In the genomic region with DNA sequence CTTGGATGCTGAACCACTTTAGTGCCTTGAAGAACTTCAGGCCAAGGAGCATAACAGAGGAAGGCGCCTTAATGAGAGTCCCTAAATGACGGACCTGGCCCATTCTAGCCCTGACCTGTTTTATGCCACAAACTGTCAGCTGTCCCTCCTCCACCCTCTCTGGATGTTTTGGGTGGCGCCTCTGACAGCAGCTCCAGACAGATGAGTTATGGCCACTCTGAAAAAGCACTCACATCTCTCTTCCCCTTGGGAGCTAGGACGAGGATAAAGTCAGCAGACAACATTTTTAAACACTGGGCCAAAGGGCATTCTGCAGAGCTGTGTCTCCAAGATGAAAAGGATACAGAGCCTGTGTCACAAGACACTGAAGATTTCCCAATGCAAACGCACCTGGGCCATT, we compare ENCODE assay signal across 13 mouse cellular contexts.
DNase-seq lines count a peak whose midpoint lies in the region; ATAC-seq and TF ChIP-seq lines count a peak whose summit lies in the region.
"Had no signal": no experiment of that assay in that cellular context is flagged by ENCODE, and none has a peak within 500 bp of the region (broad histone marks: within the 10 kb centered on the region; RNA-seq: fewer than 3 reads in every experiment).

No protein-coding gene starts in this region.

- no peaks in the 10 kb centered on the region for H3K9me3 ChIP-seq in intestine, embryonic 14.5 days (ENCODE audit: control insufficient read depth, low read length)
- H3K9me3 ChIP-seq in intestine, postnatal 0 days (ENCODE audit: control insufficient read depth), result no peaks in the 10 kb centered on the region
- H3K9me3 ChIP-seq in embryonic facial prominence, embryonic 10.5 days, result no peaks in the 10 kb centered on the region
- no peaks in the 10 kb centered on the region for H3K9me3 ChIP-seq in limb, embryonic 10.5 days (replicated peaks)
- H3K9me3 ChIP-seq: hindbrain, embryonic 15.5 days had no signal

- no peaks in the 10 kb centered on the region for H3K36me3 ChIP-seq in intestine, embryonic 14.5 days (ENCODE audit: control insufficient read depth, insufficient read depth, low read length)
- no peaks in the 10 kb centered on the region for H3K36me3 ChIP-seq in intestine, postnatal 0 days (ENCODE audit: control insufficient read depth, insufficient read depth)
- H3K36me3 ChIP-seq in embryonic facial prominence, embryonic 10.5 days (replicated peaks), result no peaks in the 10 kb centered on the region
- no peaks in the 10 kb centered on the region for H3K36me3 ChIP-seq in limb, embryonic 10.5 days
- H3K36me3 ChIP-seq: hindbrain, embryonic 15.5 days had no signal

- TF ChIP-seq CTCF in intestine, postnatal 0 days (IDR thresholded peaks at IDR 0.05; ENCODE audit: low read depth), result no peak

- H3K9ac ChIP-seq in intestine, embryonic 14.5 days (ENCODE audit: low read length), result no peak overlapping the region
- no peak overlapping the region for H3K9ac ChIP-seq in intestine, postnatal 0 days (ENCODE audit: low read depth, low read length)
- H3K9ac ChIP-seq: hindbrain, embryonic 15.5 days; liver, postnatal 0 days had no signal

- H3K4me1 ChIP-seq in intestine, embryonic 14.5 days (replicated peaks; ENCODE audit: control insufficient read depth, insufficient read depth, low read length), result peaks cover 51% of the 10 kb centered on the region
- H3K4me1 ChIP-seq in intestine, postnatal 0 days (replicated peaks; ENCODE audit: control insufficient read depth, insufficient read depth, low read length), result 0 out of 2 replicates have a peak, but pooled peaks cover 6% of the 10 kb centered on the region
- peaks cover 91% of the 10 kb centered on the region for H3K4me1 ChIP-seq in embryonic facial prominence, embryonic 10.5 days
- peaks cover 79% of the 10 kb centered on the region for H3K4me1 ChIP-seq in limb, embryonic 10.5 days

- DNase-seq in intestine, embryonic 14.5 days (ENCODE audit: low spot score), result no peak
- no peak for DNase-seq in embryonic facial prominence, embryonic 10.5 days (ENCODE audit: low spot score)
- peak; percentile 64 for DNase-seq in fat pad, adult 2 months (ENCODE audit: extremely low read depth, low read depth, low spot score)
- DNase-seq in limb, embryonic 10.5 days (ENCODE audit: low spot score), result no peak
- no peak for DNase-seq in frontal cortex, adult 2 months (ENCODE audit: extremely low spot score in 1 of 2, low spot score in 1 of 2)
- DNase-seq in cerebellum, adult 9-10 months, result no peak
- DNase-seq: adrenal gland, postnatal 36 days; liver, postnatal 0 days had no signal

- 31% methylated on average over 5 of the region's 5 CpGs for WGBS in intestine, embryonic 14.5 days
- 47% methylated on average over 5 of the region's 5 CpGs for WGBS in intestine, postnatal 0 days
- 69% methylated on average over 5 of the region's 5 CpGs for WGBS in embryonic facial prominence, embryonic 10.5 days
- 24% methylated on average over 5 of the region's 5 CpGs for WGBS in limb, embryonic 10.5 days

- ATAC-seq in intestine, embryonic 14.5 days (replicated peaks; ENCODE audit: low FRiP score, low TSS enrichment, low read depth), result no peak; the same call in 1 of the 2 replicates
- ATAC-seq in intestine, postnatal 0 days, result no peak
- no peak for ATAC-seq in megakaryocyte-erythroid progenitor cell, adult 5-6 weeks (replicated peaks; ENCODE audit: low FRiP score, low TSS enrichment, poor library complexity, severe bottlenecking)
- ATAC-seq: liver, postnatal 0 days had no signal

- H3K4me3 ChIP-seq in intestine, embryonic 14.5 days (ENCODE audit: low read depth, low read length), result no peak overlapping the region
- H3K4me3 ChIP-seq in intestine, postnatal 0 days (ENCODE audit: low read depth, low read length), result no peak overlapping the region
- H3K4me3 ChIP-seq in embryonic facial prominence, embryonic 10.5 days, result no peak overlapping the region
- no peak overlapping the region for H3K4me3 ChIP-seq in limb, embryonic 10.5 days
- H3K4me3 ChIP-seq: erythroblast, embryonic 14.5 days; hindbrain, embryonic 15.5 days had no signal

- H3K27ac ChIP-seq in intestine, embryonic 14.5 days (ENCODE audit: low read depth), result peak overlapping the region; percentile 52; the same call in 1 of the 2 replicates
- H3K27ac ChIP-seq in intestine, postnatal 0 days (ENCODE audit: low read depth, low read length), result no peak overlapping the region
- peak overlapping the region; percentile 74 for H3K27ac ChIP-seq in embryonic facial prominence, embryonic 10.5 days (replicated peaks)
- peak overlapping the region; percentile 75 for H3K27ac ChIP-seq in limb, embryonic 10.5 days

- H3K4me2 ChIP-seq in intestine, embryonic 14.5 days (ENCODE audit: low read length), result no peak overlapping the region
- H3K4me2 ChIP-seq in intestine, postnatal 0 days (replicated peaks; ENCODE audit: low read depth), result no peak overlapping the region
- H3K4me2 ChIP-seq: hindbrain, embryonic 15.5 days; midbrain, embryonic 11.5 days had no signal

- H3K27me3 ChIP-seq in intestine, embryonic 14.5 days (replicated peaks; ENCODE audit: control insufficient read depth, insufficient read depth, low read length), result no peaks in the 10 kb centered on the region
- H3K27me3 ChIP-seq in intestine, postnatal 0 days (replicated peaks; ENCODE audit: control insufficient read depth, insufficient read depth, low read length), result no peaks in the 10 kb centered on the region
- no peaks in the 10 kb centered on the region for H3K27me3 ChIP-seq in embryonic facial prominence, embryonic 10.5 days (replicated peaks; ENCODE audit: low read depth, poor library complexity, severe bottlenecking)
- H3K27me3 ChIP-seq in limb, embryonic 10.5 days (ENCODE audit: low read depth, poor library complexity, severe bottlenecking), result no peaks in the 10 kb centered on the region
- H3K27me3 ChIP-seq: hindbrain, embryonic 15.5 days had no signal
